Mouse (Mus musculus): Measurements from ENCODE around the gene Dhh. TPM values are rescaled to one million over a fixed set of nuclear protein-coding genes. Genes with fewer than 3 reads are reported as not detected.

Gene Dhh
- polyA plus RNA-seq, 1 experiment from 2014 or later, result 0.44 TPM

DNA sequence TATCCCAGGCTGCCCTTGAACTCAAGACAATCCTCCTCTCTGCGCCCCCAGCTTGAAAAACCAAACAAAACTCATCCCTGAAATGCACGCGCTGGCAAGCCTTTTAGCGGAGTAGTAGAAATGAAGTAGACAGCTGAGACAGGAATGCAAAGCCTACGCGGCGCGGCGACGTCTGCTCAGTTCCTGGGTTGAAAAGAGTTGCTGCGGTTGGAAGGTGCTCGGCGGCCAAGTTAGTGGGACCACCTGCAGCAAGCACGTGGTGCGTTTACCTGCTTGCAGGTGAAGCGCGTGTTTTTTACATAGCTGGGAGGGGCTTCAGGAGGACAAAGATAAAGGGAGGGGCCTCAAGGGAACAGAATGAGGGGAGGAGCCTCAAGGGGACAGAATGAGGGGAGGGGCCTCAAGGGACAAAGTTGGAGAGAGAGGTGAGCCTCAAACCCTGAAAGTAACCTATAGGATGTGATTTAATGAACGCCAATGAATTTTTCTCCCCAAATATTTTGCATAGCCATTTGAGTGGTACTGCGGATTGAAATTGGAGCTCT is 7.1 kb downstream of the Dhh start:
- H3K9me3 ChIP-seq (ENCODE audit: control insufficient read depth, low read length), result no peaks in the 10 kb centered on the region
- peak overlapping the region; percentile 3; the same call in 1 of the 2 replicates for H3K4me2 ChIP-seq (ENCODE audit: low read depth)
- H3K4me1 ChIP-seq (ENCODE audit: control insufficient read depth, insufficient read depth, low read length), result peaks cover 19% of the 10 kb centered on the region
- no peak overlapping the region for H3K4me3 ChIP-seq (ENCODE audit: low read depth, low read length)
- H3K27me3 ChIP-seq (ENCODE audit: control insufficient read depth, insufficient read depth, low read length), result peaks cover 48% of the 10 kb centered on the region
- no peaks in the 10 kb centered on the region for H3K36me3 ChIP-seq (ENCODE audit: control insufficient read depth, insufficient read depth, low read length)
- H3K9ac ChIP-seq (ENCODE audit: low read length), result no peak overlapping the region
- ATAC-seq (ENCODE audit: insufficient read depth, low FRiP score, low TSS enrichment), result no peak
- no peak for DNase-seq (ENCODE audit: low spot score)
- no peak overlapping the region for H3K27ac ChIP-seq (ENCODE audit: low read depth, low read length)
- WGBS, result 6% methylated on average over 19 of the region's 19 CpGs

DNA sequence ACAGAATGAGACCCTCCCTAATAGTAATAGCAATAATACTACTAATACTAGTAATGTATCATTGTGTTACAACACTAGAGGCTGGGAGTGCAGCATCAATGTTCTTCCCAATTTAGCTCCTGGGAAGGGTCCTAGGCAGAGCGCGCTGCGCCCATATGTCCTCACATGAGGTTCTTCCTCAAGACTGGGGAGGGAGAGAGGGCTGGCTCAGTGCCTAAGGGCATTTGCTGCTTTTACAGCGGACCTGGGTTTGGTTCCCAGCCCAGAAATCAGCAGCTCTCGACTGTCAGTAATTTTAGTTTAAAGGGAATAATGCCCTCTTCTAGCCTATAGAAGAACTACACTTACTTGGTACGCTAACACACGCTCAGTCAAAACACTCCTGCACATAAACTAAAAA is 10.8 kb downstream of the Dhh start:
- Histone ChIP-seq H3K36me3 (ENCODE audit: control insufficient read depth, insufficient read depth, low read length) (no peaks in the 10 kb centered on the region), H3K4me3 (ENCODE audit: low read depth, low read length) (no peak overlapping the region), H3K27ac (ENCODE audit: low read depth, low read length) (no peak overlapping the region), H3K9me3 (ENCODE audit: control insufficient read depth, low read length) (no peaks in the 10 kb centered on the region), H3K9ac (ENCODE audit: low read length) (no peak overlapping the region), H3K4me2 (ENCODE audit: low read depth) (no peak overlapping the region), H3K27me3 (ENCODE audit: control insufficient read depth, insufficient read depth, low read length) (peaks cover 10% of the 10 kb centered on the region), H3K4me1 (ENCODE audit: control insufficient read depth, insufficient read depth, low read length) (no peaks in the 10 kb centered on the region)
- ATAC-seq (ENCODE audit: insufficient read depth, low FRiP score, low TSS enrichment) (no peak), DNase-seq (ENCODE audit: low spot score) (no peak)
- WGBS, result 84% methylated on average over 7 of the region's 7 CpGs

DNA sequence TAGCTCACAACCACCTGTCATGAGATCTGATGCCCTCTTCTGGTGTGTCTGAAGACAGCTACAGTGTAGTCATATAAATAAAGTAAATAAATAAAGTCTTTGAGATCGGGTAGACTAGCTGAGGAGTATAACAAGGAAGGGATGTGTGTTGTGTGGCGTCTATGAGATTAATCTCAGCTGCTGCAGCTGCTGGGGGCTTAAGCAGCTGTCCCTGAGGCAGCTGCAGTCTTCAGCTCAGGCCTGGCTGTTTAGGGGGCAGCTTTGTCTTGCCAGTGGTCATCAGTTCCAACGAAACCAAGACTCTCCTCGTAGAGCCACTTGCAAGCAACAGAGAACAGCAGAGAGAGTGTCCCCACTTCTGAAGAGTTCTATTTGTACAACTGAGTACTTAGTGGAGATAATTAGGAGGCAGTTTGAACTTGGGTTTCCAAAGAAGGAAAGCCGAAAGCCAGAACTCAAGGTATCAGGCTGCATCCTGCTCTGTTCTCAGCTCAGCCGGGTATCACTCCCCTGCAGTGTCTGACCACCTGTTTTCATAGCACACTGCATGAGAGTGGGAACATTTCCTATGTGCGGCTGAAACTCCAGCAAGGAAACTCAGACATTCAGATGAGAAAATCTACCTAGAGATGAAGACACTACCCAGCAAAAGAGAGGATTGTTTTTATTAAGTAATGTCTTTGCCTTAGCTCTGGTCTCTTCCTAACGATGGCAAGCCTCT is 11.5 kb downstream of the Dhh start:
- no peak overlapping the region for H3K9ac ChIP-seq (ENCODE audit: low read length)
- ATAC-seq (ENCODE audit: insufficient read depth, low FRiP score, low TSS enrichment), result no peak
- no peak for DNase-seq (ENCODE audit: low spot score)
- WGBS, result 67% methylated on average over 8 of the region's 8 CpGs
- no peaks in the 10 kb centered on the region for H3K36me3 ChIP-seq (ENCODE audit: control insufficient read depth, insufficient read depth, low read length)
- H3K4me3 ChIP-seq (ENCODE audit: low read depth, low read length), result no peak overlapping the region
- H3K4me2 ChIP-seq (ENCODE audit: low read depth), result no peak overlapping the region
- peaks cover 7% of the 10 kb centered on the region; the same call in 1 of the 2 replicates for H3K27me3 ChIP-seq (ENCODE audit: control insufficient read depth, insufficient read depth, low read length)
- H3K27ac ChIP-seq (ENCODE audit: low read depth, low read length), result no peak overlapping the region
- H3K4me1 ChIP-seq (ENCODE audit: control insufficient read depth, insufficient read depth, low read length), result no peaks in the 10 kb centered on the region
- H3K9me3 ChIP-seq (ENCODE audit: control insufficient read depth, low read length), result no peaks in the 10 kb centered on the region

DNA sequence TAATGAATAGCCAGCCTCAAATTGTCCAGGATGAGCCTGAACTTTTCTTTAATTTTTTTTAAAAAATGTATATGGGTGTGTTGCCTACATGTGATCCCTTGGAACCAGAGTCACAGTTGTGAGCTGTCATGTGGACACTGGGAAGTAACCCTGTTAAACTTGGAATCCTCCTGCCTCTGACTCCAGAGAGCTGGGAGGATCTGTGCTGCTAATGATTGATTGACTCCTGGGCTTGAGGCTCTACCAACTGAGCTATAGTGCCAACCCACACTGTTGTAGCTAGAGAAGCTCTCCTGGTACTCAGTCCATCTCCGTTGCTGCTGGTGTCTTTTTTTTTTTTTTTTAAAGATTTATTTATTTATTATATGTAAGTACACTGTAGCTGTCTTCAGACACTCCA is 14.2 kb downstream of the Dhh start:
- no peaks in the 10 kb centered on the region for H3K9me3 ChIP-seq (ENCODE audit: control insufficient read depth, low read length)

DNA sequence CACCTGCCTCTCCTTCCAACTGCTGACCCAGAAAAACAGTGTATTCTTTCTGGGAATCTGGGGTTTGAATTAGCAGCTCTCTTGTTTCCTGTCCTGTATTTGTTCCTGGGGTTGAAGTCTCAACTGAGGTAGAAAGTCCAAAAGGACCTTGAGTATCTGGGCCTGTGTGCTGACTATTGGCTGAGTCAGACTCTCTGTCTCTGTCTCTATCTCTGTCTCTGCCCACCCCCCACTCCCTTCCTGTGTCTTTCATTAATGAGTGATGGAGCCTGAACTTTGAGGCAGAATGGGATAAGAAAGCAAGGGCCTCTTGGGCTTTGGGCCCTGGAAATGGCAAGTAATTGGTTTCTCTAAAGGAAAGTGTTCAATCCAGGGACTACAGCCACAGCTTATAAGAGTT is 14.7 kb downstream of the Dhh start:
- Histone ChIP-seq H3K9me3 (ENCODE audit: control insufficient read depth, low read length) (no peaks in the 10 kb centered on the region), H3K27ac (ENCODE audit: low read depth, low read length) (no peak overlapping the region), H3K4me2 (ENCODE audit: low read depth) (no peak overlapping the region), H3K27me3 (ENCODE audit: control insufficient read depth, insufficient read depth, low read length) (no peaks in the 10 kb centered on the region), H3K4me3 (ENCODE audit: low read depth, low read length) (no peak overlapping the region), H3K4me1 (ENCODE audit: control insufficient read depth, insufficient read depth, low read length) (peaks cover 6% of the 10 kb centered on the region; the same call in 1 of the 2 replicates), H3K9ac (ENCODE audit: low read length) (no peak overlapping the region), H3K36me3 (ENCODE audit: control insufficient read depth, insufficient read depth, low read length) (no peaks in the 10 kb centered on the region; the same call in 1 of the 2 replicates)
- ATAC-seq (ENCODE audit: insufficient read depth, low FRiP score, low TSS enrichment), result no peak
- DNase-seq (ENCODE audit: low spot score), result no peak

More for the DNA sequence above, 14.2 kb downstream of the Dhh start:
- ATAC-seq (ENCODE audit: insufficient read depth, low FRiP score, low TSS enrichment) (no peak), DNase-seq (ENCODE audit: low spot score) (no peak)
- H3K9ac ChIP-seq (ENCODE audit: low read length), result no peak overlapping the region
- no peaks in the 10 kb centered on the region for H3K27me3 ChIP-seq (ENCODE audit: control insufficient read depth, insufficient read depth, low read length)
- 85% methylated on average over 1 of the region's 1 CpGs for WGBS
- no peak overlapping the region for H3K27ac ChIP-seq (ENCODE audit: low read depth, low read length)
- H3K4me2 ChIP-seq (ENCODE audit: low read depth), result no peak overlapping the region
- no peaks in the 10 kb centered on the region for H3K36me3 ChIP-seq (ENCODE audit: control insufficient read depth, insufficient read depth, low read length)
- peaks cover 6% of the 10 kb centered on the region; the same call in 1 of the 2 replicates for H3K4me1 ChIP-seq (ENCODE audit: control insufficient read depth, insufficient read depth, low read length)
- H3K4me3 ChIP-seq (ENCODE audit: low read depth, low read length), result no peak overlapping the region

DNA sequence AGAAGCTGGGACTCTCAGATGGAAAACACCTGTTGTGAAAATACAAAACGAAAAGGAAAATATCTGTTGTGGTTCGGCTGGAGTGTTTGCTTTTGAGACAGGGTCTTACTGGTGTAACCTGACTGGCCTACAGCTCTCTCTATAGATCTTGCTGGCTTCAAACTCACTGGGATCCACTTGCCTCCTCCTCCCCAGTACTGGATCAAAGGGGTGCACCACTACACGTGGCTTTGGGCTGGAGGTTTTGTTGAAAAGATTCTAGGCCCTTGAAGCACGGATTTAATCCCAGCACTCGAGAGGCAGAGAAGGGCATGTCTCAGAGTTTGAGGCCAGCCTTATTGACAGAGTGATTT is 16.7 kb downstream of the Dhh start:
- ATAC-seq (ENCODE audit: insufficient read depth, low FRiP score, low TSS enrichment), result peak; percentile 36
- Histone ChIP-seq H3K36me3 (ENCODE audit: control insufficient read depth, insufficient read depth, low read length) (no peaks in the 10 kb centered on the region; the same call in 1 of the 2 replicates), H3K9me3 (ENCODE audit: control insufficient read depth, low read length) (no peaks in the 10 kb centered on the region), H3K27me3 (ENCODE audit: control insufficient read depth, insufficient read depth, low read length) (no peaks in the 10 kb centered on the region), H3K27ac (ENCODE audit: low read depth, low read length) (no peak overlapping the region), H3K9ac (ENCODE audit: low read length) (peak overlapping the region; percentile 24; the same call in 1 of the 2 replicates), H3K4me3 (ENCODE audit: low read depth, low read length) (peak overlapping the region; percentile 6; the same call in 1 of the 2 replicates), H3K4me1 (ENCODE audit: control insufficient read depth, insufficient read depth, low read length) (peaks cover 6% of the 10 kb centered on the region; the same call in 1 of the 2 replicates), H3K4me2 (ENCODE audit: low read depth) (peak overlapping the region; percentile 87)
- 14% methylated on average over 5 of the region's 5 CpGs for WGBS
- no peak for DNase-seq (ENCODE audit: low spot score)

DNA sequence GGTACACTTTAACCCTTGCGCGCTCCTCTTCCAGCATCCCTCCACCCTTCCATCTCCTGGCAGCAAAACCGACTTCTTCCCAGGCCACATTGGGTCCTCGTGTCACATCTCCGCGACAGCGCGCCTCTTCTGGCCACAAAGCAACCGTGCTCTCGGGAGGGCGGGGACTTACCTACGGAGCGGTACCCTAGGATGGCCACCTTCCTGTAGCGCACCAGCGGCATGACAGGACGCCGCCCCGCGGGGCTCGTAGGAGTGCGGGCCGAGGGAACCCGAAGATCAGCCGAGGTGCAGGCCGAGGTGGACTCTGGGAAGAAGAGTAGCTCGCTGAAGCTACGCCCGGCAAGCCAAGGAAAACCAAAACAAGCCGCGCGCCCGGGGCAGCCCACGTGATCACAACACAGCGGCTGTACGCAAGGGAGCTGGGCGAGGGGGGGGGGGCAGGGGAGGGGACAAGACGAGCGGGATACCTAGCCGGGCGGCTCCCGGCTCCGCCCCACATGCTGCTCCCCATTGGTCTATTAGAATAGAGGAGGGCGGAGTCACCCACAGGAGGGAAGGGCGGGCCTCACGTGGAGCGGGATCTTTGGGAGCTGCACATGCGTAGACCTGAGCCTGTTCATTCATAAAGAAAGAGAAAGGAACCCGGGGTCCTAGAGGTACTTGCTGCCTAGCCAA is 17.2 kb downstream of the Dhh start:
- ATAC-seq (ENCODE audit: insufficient read depth, low FRiP score, low TSS enrichment) (peak; percentile 96), DNase-seq (ENCODE audit: low spot score) (peak; percentile 97)
- peak overlapping the region; percentile 78 for H3K27ac ChIP-seq (ENCODE audit: low read depth, low read length)
- no peaks in the 10 kb centered on the region for H3K27me3 ChIP-seq (ENCODE audit: control insufficient read depth, insufficient read depth, low read length)
- no peaks in the 10 kb centered on the region for H3K9me3 ChIP-seq (ENCODE audit: control insufficient read depth, low read length)
- H3K4me3 ChIP-seq (ENCODE audit: low read depth, low read length), result peak overlapping the region; percentile 67
- peak overlapping the region; percentile 87 for H3K4me2 ChIP-seq (ENCODE audit: low read depth)
- H3K36me3 ChIP-seq (ENCODE audit: control insufficient read depth, insufficient read depth, low read length), result no peaks in the 10 kb centered on the region; the same call in 1 of the 2 replicates
- peak overlapping the region; percentile 68 for H3K9ac ChIP-seq (ENCODE audit: low read length)
- H3K4me1 ChIP-seq (ENCODE audit: control insufficient read depth, insufficient read depth, low read length), result peaks cover 6% of the 10 kb centered on the region; the same call in 1 of the 2 replicates
- WGBS, result under 1% methylated on average over 46 of the region's 48 CpGs

DNA sequence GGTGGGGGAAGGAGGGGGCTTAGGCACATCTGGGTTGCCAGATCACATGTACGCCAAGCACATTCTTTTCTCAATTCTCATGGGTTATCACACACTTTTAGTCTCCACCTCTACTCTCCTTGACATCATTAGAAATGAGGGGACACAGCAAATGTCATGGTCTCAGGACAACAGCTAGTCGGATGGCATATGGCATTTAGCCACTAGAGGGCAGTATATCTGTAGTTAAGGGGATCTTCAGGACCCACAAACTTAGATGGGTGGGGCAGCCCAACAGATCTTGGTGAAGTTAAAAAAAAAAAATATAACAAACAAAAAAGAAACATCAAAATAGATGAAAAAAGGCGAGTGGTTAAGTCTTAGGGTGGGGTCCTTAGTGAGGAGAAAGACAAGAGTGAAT is 21.0 kb downstream of the Dhh start:
- ATAC-seq (ENCODE audit: insufficient read depth, low FRiP score, low TSS enrichment), result no peak
- no peaks in the 10 kb centered on the region; the same call in 1 of the 2 replicates for H3K36me3 ChIP-seq (ENCODE audit: control insufficient read depth, insufficient read depth, low read length)
- no peaks in the 10 kb centered on the region for H3K27me3 ChIP-seq (ENCODE audit: control insufficient read depth, insufficient read depth, low read length)
- no peaks in the 10 kb centered on the region for H3K9me3 ChIP-seq (ENCODE audit: control insufficient read depth, low read length)
- no peak overlapping the region for H3K4me2 ChIP-seq (ENCODE audit: low read depth)
- peaks cover 9% of the 10 kb centered on the region; the same call in 1 of the 2 replicates for H3K4me1 ChIP-seq (ENCODE audit: control insufficient read depth, insufficient read depth, low read length)
- DNase-seq (ENCODE audit: low spot score), result peak; percentile 66
- H3K4me3 ChIP-seq (ENCODE audit: low read depth, low read length), result no peak overlapping the region
- H3K9ac ChIP-seq (ENCODE audit: low read length), result no peak overlapping the region
- H3K27ac ChIP-seq (ENCODE audit: low read depth, low read length), result no peak overlapping the region
- 11% methylated on average over 3 of the region's 3 CpGs for WGBS

All from neural tube, embryonic 11.5 days (tissue).